Mouse (Mus musculus) CH12.LX (cell line): ENCODE measurements around the gene Foxl2. TPM values are rescaled to one million over a fixed set of nuclear protein-coding genes. Genes with fewer than 3 reads are reported as not detected.

Source experiments
- DNase-seq: peaks from one replicate; pipeline ENCODE4 v3.0.0-alpha.2; 2013; ENCODE audit errors: extremely low read depth
- H3K27ac ChIP-seq: 2 replicates; pipeline ENCODE4 v1.5.1; 2012; ENCODE audit warnings: low read depth, mild to moderate bottlenecking, control low read depth, moderate library complexity; ENCODE audit not compliant: insufficient read depth
- H3K27me3 ChIP-seq: replicated peaks from 2 replicates; pipeline ENCODE3; 2012; ENCODE audit warnings: inconsistent platforms
- H3K36me3 ChIP-seq, 2 experiments: replicated peaks in 1 of 2; 2 replicates each; pipeline versions ENCODE3 to v1.6.1; 2012; ENCODE audit warnings: inconsistent platforms in 1 of 2, low read length in 1 of 2, mild to moderate bottlenecking in 1 of 2, mixed read lengths in 1 of 2, moderate library complexity in 1 of 2; ENCODE audit not compliant: control insufficient read depth in 1 of 2, insufficient read depth in 1 of 2
- H3K4me1 ChIP-seq, 2 experiments: 2 replicates each; pipeline ENCODE4 v1.6.1; 2012; ENCODE audit warnings: inconsistent platforms in 1 of 2, moderate library complexity in 1 of 2; ENCODE audit not compliant: insufficient read depth in 2 of 2, control insufficient read depth in 1 of 2
- H3K4me2 ChIP-seq: 2 replicates; pipeline ENCODE4 v1.6.1; 2012; ENCODE audit warnings: low read depth, mild to moderate bottlenecking, control low read depth; ENCODE audit not compliant: poor library complexity, insufficient read depth, severe bottlenecking
- H3K4me3 ChIP-seq, 3 experiments: fragments of 150-350 bp in 1 of 3; sonication (generic) in 1 of 3; replicated peaks in 1 of 3; 2 replicates each; pipeline versions ENCODE3 to v1.5.1; 2011 to 2012; ENCODE audit warnings: low read depth in 2 of 3, low read length in 2 of 3, mild to moderate bottlenecking in 2 of 3, moderate library complexity in 2 of 3, control low read depth in 1 of 3, improper control_type of control experiment in 1 of 3, inconsistent platforms in 1 of 3, mixed read lengths in 1 of 3; ENCODE audit not compliant: poor library complexity in 1 of 3
- H3K79me2 ChIP-seq: replicated peaks from 2 replicates; pipeline ENCODE4 v1.6.1; 2012; ENCODE audit warnings: mild to moderate bottlenecking, moderate library complexity; ENCODE audit not compliant: control insufficient read depth, poor library complexity, insufficient read depth, severe bottlenecking; ENCODE audit errors: extremely low read depth
- H3K9ac ChIP-seq: 2 replicates; pipeline ENCODE4 v1.6.1; 2012; ENCODE audit warnings: low read depth, mild to moderate bottlenecking, control low read depth, moderate library complexity; ENCODE audit not compliant: insufficient read depth
- H3K9me3 ChIP-seq: replicated peaks from 2 replicates; pipeline ENCODE3; 2012; ENCODE audit warnings: low read length, inconsistent platforms, mixed read lengths
- BHLHE40 ChIP-seq: IDR thresholded peaks from 2 replicates; pipeline ENCODE4 v1.6.1; 2011; ENCODE audit warnings: mild to moderate bottlenecking, low read depth, low read length, improper control_type of control experiment
- CTCF ChIP-seq, 2 experiments: IDR thresholded peaks in 1 of 2; conservative IDR thresholded peaks in 1 of 2; 2 replicates each; pipeline ENCODE4 v1.5.1; 2011 to 2012; ENCODE audit warnings: low read depth in 2 of 2, low read length in 2 of 2, improper control_type of control experiment in 1 of 2, inconsistent platforms in 1 of 2, mild to moderate bottlenecking in 1 of 2, moderate library complexity in 1 of 2
- JUN ChIP-seq: IDR thresholded peaks from 2 replicates; pipeline ENCODE4 v1.6.1; 2011; ENCODE audit warnings: low read depth, mild to moderate bottlenecking, low read length, improper control_type of control experiment, moderate library complexity; ENCODE audit not compliant: insufficient read depth
- KAT2A ChIP-seq: IDR thresholded peaks from 2 replicates; pipeline ENCODE4 v1.6.1; 2012; ENCODE audit warnings: low read length, improper control_type of control experiment, inconsistent platforms; ENCODE audit not compliant: insufficient replicate concordance
- MAX ChIP-seq: IDR thresholded peaks from 2 replicates; pipeline ENCODE4 v1.6.1; 2011; ENCODE audit warnings: low read length, improper control_type of control experiment
- RAD21 ChIP-seq: IDR thresholded peaks from 2 replicates; pipeline ENCODE4 v1.6.1; 2011; ENCODE audit warnings: low read depth, mild to moderate bottlenecking, low read length, improper control_type of control experiment, moderate library complexity
- RCOR1 ChIP-seq: conservative IDR thresholded peaks from 2 replicates; pipeline ENCODE4 v1.6.1; 2012; ENCODE audit warnings: low read depth, mild to moderate bottlenecking, inconsistent platforms, low read length, improper control_type of control experiment
- SIN3A ChIP-seq: IDR thresholded peaks from 2 replicates; pipeline ENCODE4 v1.6.1; 2012; ENCODE audit warnings: low read length, improper control_type of control experiment, inconsistent platforms
- SMC3 ChIP-seq: IDR thresholded peaks from 2 replicates; pipeline ENCODE4 v1.6.1; 2011; ENCODE audit warnings: low read depth, low read length, improper control_type of control experiment
- USF1 ChIP-seq: IDR thresholded peaks from 2 replicates; pipeline ENCODE4 v1.6.1; 2014; ENCODE audit warnings: low read depth, mild to moderate bottlenecking, inconsistent platforms, low read length, improper control_type of control experiment
- ZKSCAN1 ChIP-seq: IDR thresholded peaks from 2 replicates; pipeline ENCODE4 v1.6.1; 2012; ENCODE audit warnings: low read depth, inconsistent platforms, low read length, improper control_type of control experiment, borderline replicate concordance
- ZMIZ1 ChIP-seq: IDR thresholded peaks from 2 replicates; pipeline ENCODE4 v1.6.1; 2012; ENCODE audit warnings: low read depth, mild to moderate bottlenecking, inconsistent platforms, low read length, improper control_type of control experiment
- ZNF384 ChIP-seq: IDR thresholded peaks from 2 replicates; pipeline ENCODE4 v1.6.1; 2012; ENCODE audit warnings: low read depth, low read length, improper control_type of control experiment, inconsistent platforms
- dilution Hi-C: fragments of 300-500 bp; cut with MboI; formaldehyde crosslinking; loops from 2 replicates; pipeline ENCODE4 v1.14.3; 2020; ENCODE audit warnings: low sequenced_read_pairs; ENCODE audit not compliant: extremely low pct_unique_long_range_greater_than_20kb, extremely low pct_ligation_motif_present
- in situ Hi-C: fragments of 300-500 bp; cut with MboI; formaldehyde crosslinking; loops from 3 replicates; pipeline ENCODE4 v1.14.3; 2019; ENCODE audit warnings: low sequenced_read_pairs, low pct_ligation_motif_present, low pct_unique_long_range_greater_than_20kb, mixed read lengths
- polyA plus RNA-seq: library from polyadenylated mRNA; unstranded; fragments of >175 nt; gene quantifications from 2 replicates; pipeline ENCODE4 v1.2.1, GENCODE M21; 2012; ENCODE audit warnings: low read depth; ENCODE audit not compliant: insufficient read length
- total RNA-seq, 2 experiments: library from RNA; depleted of rRNA; stranded (reverse); fragments of 300-350 nt in 1 of 2; fragments of >200 nt in 1 of 2; gene quantifications; 2 replicates each; pipeline ENCODE4 v1.2.3; 2012 to 2014

The Foxl2 gene
- total and polyA plus RNA-seq, 3 experiments, result not detected

DNA sequence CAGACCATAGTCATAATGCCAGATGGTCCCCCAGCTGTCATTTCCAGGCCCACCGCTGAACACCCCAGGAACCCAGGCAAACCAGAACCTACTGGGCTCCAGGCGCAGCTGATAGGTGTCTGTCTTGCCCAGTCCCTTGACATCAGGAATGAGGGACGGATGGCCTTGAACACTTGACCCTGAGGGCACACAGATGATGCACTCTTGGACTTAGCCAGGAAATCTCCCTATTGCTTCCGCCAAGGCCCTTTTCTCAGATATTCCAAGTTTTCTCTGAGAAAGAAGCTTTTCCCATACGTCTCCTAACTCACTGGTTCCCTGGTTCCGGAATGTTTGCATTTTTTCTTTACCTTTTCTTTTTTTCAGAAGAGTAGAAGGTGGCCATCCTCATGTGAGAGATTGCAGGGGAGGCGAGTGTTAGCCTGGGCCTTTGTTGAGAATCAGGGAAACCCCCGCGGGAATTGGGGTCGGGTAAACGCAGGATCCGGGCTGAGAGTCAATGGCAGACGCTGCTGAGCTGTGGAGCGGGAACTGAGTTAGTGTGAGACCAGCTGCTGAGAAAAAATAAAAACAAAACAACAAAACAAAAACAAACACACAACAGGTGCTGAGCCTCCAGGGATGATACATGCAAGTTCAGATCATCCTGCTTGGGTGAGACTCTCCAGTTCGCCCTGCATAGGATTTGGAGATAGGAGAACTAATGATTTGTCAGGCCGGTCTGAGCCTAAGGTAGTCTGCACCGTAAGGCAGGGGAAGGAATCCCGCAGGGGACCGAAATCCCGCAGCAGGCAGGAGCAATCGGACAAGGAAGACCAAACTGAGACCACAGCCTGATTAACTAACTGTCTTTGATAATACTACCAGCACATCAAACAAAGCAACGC lies 6.7 kb downstream of the Foxl2 start:
- H3K4me3 ChIP-seq, result no peak overlapping the region
- H3K9me3 ChIP-seq, result peaks cover 4% of the 10 kb centered on the region
- peaks cover 6% of the 10 kb centered on the region for H3K27me3 ChIP-seq
- in situ Hi-C loops (loop anchor here (25.0 kb wide), 1 partner anchor 325 kb away; no protein-coding TSS in a partner anchor), dilution Hi-C loops (no loop called here)
- no peak overlapping the region for H3K27ac ChIP-seq
- H3K79me2 ChIP-seq, result no peaks in the 10 kb centered on the region
- H3K4me2 ChIP-seq, result no peak overlapping the region
- H3K36me3 ChIP-seq, result no peaks in the 10 kb centered on the region
- TF ChIP-seq ZMIZ1 (no peak), JUN (no peak), SIN3A (no peak), CTCF (conservative IDR thresholded peaks at IDR 0.05 in 1 of 2, IDR thresholded peaks at IDR 0.05 in 1 of 2; ENCODE audit: low read depth in 2 of 2, low read length in 2 of 2) (no peak), ZKSCAN1 (no peak), USF1 (no peak)
- no peaks in the 10 kb centered on the region for H3K4me1 ChIP-seq
- DNase-seq, result no peak
- H3K9ac ChIP-seq, result no peak overlapping the region

- Histone ChIP-seq H3K9ac (no peak overlapping the region), H3K36me3 (no peaks in the 10 kb centered on the region), H3K9me3 (no peaks in the 10 kb centered on the region), H3K4me1 (no peaks in the 10 kb centered on the region), H3K27ac (no peak overlapping the region), H3K79me2 (no peaks in the 10 kb centered on the region), H3K4me2 (no peak overlapping the region), H3K27me3 (peaks cover 6% of the 10 kb centered on the region), H3K4me3 (no peak overlapping the region)
- no peak for TF ChIP-seq RCOR1
- no peak for TF ChIP-seq ZNF384
- TF ChIP-seq KAT2A, result no peak
- no peak for TF ChIP-seq MAX
- DNase-seq, result no peak
- dilution Hi-C loops (no loop called here), in situ Hi-C loops (loop anchor here (25.0 kb wide), 1 partner anchor 325 kb away; no protein-coding TSS in a partner anchor)
Measured at GRCm38 (mm10) chr9:98962478-98963142, 7.5 kb downstream of the Foxl2 start.

DNA sequence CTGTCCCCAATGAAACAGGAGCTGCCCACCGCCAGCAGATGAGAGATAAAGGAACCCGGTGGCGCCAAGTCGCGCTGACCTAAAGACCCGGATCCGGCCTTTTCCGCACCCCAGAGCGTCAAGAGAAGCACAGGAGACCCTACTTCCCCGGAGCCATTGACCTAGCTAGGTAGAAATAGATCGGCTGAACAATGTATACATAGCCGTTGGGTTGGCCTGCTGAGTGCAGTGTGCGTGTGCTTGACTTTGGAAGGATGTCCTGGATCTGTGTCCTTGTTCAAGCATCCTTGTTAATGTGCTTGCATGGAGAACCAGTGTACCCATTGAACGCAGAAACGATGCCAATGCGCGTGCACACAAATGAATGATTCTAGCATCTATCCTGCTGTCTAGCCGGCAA lies 8.6 kb downstream of the Foxl2 start:
- H3K27ac ChIP-seq, result no peak overlapping the region
- dilution Hi-C loops (no loop called here), in situ Hi-C loops (loop anchor here (25.0 kb wide), 1 partner anchor 326 kb away; no protein-coding TSS in a partner anchor)
- H3K4me2 ChIP-seq, result no peak overlapping the region
- H3K4me1 ChIP-seq, result no peaks in the 10 kb centered on the region
- H3K36me3 ChIP-seq, result no peaks in the 10 kb centered on the region
- H3K27me3 ChIP-seq, result peaks cover 6% of the 10 kb centered on the region
- TF ChIP-seq ZMIZ1, result no peak
- no peak for TF ChIP-seq CTCF (conservative IDR thresholded peaks at IDR 0.05 in 1 of 2, IDR thresholded peaks at IDR 0.05 in 1 of 2; ENCODE audit: low read depth in 2 of 2, low read length in 2 of 2)
- TF ChIP-seq BHLHE40, result no peak
- TF ChIP-seq RAD21, result no peak
- TF ChIP-seq SMC3, result no peak
- no peaks in the 10 kb centered on the region for H3K79me2 ChIP-seq
- no peak overlapping the region for H3K9ac ChIP-seq
- DNase-seq, result no peak
- no peak overlapping the region for H3K4me3 ChIP-seq
- H3K9me3 ChIP-seq, result no peaks in the 10 kb centered on the region
